Mouse (Mus musculus) testis, postnatal 14 days (tissue): ENCODE measurements around the gene March7.
A peak's percentile ranks its signal among the peaks of the same experiment; 100 is the strongest.

Experiments used
- DNase-seq: peaks from one replicate; pipeline ENCODE4 v3.0.0; 2021; ENCODE audit warnings: low spot score

Gene March7

GRCm38 (mm10) chr2:60214683-60215082 is 5.0 kb downstream of the March7 start:
- no peak for DNase-seq

GRCm38 (mm10) chr2:60216547-60217153 is 7.0 kb downstream of the March7 start:
- no peak for DNase-seq

- DNase-seq: no peak
Observed at GRCm38 (mm10) chr2:60217620-60218019, 7.9 kb downstream of the March7 start.

DNA sequence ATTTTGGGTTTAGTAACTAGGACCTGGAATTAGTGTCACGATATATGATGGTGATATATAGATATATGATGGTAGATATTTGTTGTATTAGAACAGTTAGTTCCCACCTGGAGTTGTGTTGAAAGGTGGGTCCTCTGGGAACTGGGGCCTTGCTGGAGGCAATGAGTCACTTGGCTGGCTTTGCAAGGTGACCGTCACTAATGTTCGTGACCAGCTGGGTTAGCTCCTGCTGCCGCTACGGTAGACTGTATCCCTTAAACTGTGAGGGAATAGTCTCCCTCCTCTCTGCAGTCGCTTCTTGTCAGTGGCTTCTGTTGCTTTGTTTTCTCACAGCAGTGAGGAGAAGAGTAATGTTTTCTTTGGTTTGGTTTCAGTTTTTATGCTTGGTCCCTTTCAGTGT is 11.5 kb downstream of the March7 start:
- DNase-seq: no peak

DNA sequence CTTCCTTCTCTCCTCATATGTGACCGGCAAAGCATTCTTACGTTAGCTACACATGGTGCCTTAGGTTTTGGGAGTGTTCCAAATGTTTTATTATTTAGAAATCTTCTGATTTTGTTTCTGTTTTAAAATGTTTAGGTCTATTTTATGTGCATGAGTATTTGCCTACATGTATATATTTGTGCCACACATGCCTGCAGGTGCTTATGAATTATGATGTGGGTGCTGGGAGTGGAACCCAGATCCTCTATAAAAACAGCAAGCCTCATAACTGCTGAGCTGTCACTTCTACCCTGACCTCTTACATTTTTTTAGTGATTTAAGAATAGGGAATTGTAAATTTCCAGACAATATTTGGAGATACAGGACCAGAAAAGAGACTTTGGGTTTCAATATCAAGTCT is 12.3 kb downstream of the March7 start:
- DNase-seq: no peak

- DNase-seq: no peak
Observed at GRCm38 (mm10) chr2:60223489-60223888, 13.8 kb downstream of the March7 start.

- no peak for DNase-seq
Observed at GRCm38 (mm10) chr2:60228470-60228869, 18.8 kb downstream of the March7 start.

- DNase-seq: no peak
Observed at GRCm38 (mm10) chr2:60230361-60230760, 20.7 kb downstream of the March7 start.

DNA sequence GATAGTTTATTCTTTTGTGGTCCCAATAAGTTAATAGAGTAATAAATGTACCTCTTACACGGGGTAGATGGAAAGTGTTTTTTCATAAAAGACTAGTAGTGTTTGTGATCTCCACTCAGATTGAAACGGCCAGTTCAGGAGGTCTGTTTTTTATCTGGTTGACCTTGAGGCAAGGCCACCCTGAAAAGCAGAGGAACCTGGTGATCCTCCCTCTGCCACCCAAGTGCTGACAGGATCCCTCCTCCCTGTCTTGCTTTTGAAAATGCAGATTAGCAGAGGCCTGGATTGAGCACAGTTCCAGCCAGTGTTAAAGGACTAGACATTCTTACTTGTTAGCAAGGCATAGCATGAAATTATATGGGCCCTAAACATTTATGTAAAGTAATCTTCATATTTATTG is 23.5 kb downstream of the March7 start:
- DNase-seq: peak; percentile 33

- no peak for DNase-seq
Observed at GRCm38 (mm10) chr2:60234506-60234905, 24.8 kb downstream of the March7 start.

DNA sequence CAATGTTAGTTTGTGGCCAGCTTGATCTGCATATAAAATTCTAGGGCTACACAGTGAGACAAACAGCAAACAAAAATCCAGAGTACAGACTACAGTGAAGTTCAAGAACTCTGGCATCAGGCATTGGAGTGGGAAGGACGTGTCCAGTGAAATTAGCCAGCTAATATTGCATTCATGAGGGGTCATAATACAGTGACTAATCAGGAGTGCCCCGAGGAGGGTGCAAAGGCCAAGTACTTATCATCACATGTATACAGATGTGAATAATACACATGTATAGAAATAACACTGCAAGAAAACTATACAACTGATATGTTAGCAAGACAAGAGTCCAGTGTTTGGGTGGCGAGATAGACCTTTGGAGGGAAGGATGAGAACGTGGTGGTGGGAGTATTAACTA is 43.1 kb downstream of the March7 start:
- no peak for DNase-seq

GRCm38 (mm10) chr2:60253506-60253905 is 43.8 kb downstream of the March7 start:
- no peak for DNase-seq

GRCm38 (mm10) chr2:60256751-60257150 is 47.1 kb downstream of the March7 start:
- no peak for DNase-seq

DNA sequence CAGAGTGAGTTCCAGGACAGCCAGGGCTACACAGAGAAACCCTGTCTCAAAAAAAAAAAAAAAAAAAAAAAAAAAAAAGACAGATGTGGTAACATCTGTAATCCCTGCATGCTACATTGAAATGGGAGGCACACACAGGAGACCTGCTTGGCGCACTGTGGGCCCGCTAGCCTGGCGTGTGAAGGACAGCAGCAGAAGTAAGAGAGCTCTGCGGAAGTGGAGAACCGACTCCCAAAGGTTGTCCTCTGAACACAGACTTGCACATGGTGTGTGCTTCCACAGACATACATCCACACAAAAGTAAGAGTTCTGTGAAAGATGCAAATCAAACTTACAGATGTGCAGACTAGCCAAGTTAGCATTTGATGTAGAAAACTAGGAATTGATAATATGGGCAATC is 49.5 kb downstream of the March7 start:
- no peak for DNase-seq

DNA sequence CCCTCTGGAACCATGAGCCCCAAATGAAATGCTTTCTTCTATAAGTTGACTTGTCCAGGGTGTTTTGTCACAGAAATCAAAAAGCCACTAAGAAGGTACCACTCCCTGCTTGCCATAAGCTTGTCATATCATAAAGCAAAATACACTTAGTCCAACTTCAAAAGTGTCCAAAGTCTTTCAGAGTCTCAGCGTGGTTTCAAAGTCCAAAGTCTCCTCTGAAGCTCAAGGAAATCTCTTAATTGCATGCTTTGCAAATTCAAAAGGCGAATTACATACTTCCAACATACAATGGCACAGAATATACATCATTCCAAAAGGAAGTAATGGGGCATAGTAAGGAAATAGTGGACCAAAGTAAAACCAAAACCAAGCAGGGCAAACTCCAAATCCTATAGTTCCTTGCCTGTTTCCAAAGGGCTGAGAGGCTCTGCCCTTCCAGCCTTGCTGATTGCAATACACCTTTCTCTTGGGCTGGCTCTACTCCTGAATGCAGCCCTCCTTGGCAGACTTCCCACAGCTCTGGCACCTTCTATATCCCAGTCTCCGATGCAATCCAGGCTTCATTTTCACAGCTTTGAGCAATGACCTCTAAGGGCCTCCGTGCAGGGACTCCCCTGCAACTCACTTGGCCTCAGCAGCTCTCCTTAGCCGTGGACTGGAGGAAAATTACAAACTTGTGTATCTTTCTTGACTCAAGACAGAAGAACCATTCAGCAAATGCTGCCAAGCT is 51.1 kb downstream of the March7 start:
- DNase-seq: no peak

DNA sequence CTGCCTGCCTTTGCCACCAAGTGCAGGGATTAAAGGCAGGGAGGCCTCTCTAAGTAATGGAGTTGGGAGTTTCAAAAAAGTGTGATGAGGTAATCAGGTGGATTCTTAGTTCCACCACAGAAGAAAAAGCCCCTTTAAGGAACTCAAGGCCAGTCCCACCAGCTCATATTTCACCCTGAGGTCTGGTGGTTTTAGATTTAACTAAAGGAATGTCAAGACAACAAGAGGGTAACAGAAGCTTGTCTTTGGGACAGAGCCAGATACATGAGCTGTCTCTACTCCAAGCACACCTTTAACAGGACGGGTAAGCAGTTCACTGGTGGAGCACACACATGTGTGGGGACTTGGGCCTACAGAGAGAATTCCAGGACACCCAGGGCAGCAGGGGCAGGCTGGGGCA is 57.9 kb downstream of the March7 start:
- DNase-seq: no peak

- no peak for DNase-seq
Observed at GRCm38 (mm10) chr2:60269856-60270479, 60.3 kb downstream of the March7 start.

- DNase-seq: no peak
Observed at GRCm38 (mm10) chr2:60278627-60279026, 68.9 kb downstream of the March7 start.

GRCm38 (mm10) chr2:60282625-60283024 is 72.9 kb downstream of the March7 start:
- DNase-seq: no peak

DNA sequence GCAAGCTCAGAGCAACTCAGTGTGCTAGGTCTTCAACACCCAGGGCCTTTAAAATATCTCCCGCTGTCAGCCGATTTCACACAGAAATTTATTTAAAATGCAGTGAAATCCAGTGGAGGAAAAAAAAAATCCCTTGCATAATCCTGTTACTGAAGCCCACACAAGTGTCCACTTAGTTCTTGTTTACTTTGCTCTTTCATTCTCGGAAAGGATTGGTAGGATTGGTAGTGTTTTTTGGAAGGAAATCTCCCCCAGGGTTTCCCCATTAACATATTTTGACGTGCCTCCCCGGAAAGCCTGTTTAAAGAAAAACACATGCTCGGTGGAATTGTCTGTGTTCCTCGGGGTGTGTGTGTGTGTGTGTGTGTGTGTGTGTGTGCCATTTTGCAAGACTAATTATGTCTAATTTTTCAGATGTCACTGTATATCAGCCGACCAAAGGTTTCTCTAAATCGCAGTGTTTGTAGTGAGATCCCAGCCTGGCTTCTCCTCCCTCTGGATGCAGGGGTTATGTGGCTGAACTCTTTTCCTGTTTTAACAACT is 73.6 kb downstream of the March7 start:
- no peak for DNase-seq

DNA sequence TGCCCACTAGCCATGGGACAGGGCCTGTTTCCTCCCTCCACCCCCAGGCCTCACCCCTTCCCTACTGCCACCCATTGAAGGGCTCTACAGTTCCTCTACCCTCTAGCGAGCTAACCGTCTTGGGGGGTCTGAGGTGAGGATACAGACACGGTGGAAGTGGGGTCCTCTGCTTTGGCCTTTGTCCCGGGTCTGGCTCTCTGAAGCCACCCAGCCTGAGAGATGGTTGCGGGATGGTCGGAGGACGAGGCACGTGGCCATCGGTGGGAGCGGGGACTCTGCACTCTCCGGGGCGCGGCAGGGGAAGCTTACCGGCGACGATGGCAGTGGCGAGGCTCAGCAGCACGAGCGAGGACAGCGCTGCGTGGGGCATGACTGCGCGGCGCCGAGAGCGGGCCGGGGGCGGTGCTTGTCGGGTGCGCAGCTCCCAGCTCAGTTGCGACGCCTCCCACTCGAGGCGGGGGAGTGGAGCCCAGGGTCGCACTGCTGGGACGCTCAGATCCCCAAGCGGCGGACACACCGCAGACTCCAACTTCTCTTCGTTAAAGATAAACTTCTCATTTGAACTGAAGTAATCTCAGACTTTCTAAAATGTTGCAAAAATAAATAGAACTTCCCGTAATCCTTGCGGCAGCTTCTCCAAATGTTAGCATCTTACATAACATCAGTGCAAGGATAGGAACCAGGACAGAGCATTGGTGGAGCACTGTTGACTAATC is 74.2 kb downstream of the March7 start:
- DNase-seq: peak; percentile 85

DNA sequence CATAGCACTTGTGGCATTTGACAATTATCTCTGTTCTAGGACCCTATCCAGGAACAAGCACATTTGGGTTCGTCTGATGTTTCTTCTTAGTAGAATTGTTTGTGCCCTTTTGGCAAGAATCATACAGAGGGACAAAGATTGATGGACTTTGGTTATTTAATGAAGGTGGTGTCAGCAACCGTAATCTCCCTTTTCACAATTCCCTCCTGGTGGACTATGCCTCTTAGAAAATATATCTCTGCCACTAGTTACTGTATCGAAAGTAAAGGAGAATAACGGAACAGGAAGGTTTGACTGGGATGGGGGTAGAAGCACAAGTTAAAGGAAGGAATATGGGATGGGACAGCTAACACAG is 74.8 kb downstream of the March7 start, which contains the start of gene Cd302:
Gene Cd302 (minus strand): TSS at position 22 of the 355 bp plus-strand sequence.
- DNase-seq: no peak
